ENCODE assay signal across 9 mouse cellular contexts in the genomic region with DNA sequence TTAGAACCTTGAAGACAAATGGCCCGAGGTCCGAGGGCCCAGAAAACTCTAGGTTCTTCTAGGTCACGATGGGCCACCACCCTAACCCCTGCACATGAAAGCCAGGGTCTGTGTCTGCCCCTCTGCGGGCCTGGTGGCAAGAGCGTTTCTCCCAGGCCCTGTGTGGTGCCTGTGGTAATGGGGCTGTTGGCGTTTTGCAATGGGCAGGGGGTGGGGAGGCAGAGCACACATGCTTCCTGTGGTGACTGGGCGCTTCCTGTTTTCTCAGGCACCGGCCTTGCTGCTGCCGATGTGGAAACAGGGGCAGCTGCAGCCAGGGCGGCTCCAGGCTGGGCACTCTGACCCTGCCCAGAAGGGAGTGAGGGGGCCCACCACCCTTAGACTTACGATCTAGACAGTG. TPM values are rescaled to one million over a fixed set of nuclear protein-coding genes. Genes with fewer than 3 reads are reported as not detected.
DNase-seq lines count a peak whose midpoint lies in the region; ATAC-seq and TF ChIP-seq lines count a peak whose summit lies in the region.
"Had no signal": no experiment of that assay in that cellular context is flagged by ENCODE, and none has a peak within 500 bp of the region (broad histone marks: within the 10 kb centered on the region; RNA-seq: fewer than 3 reads in every experiment).

No protein-coding gene starts in this region.

- H3K4me3 ChIP-seq in forebrain, embryonic 10.5 days = no peak overlapping the region
- H3K4me3 ChIP-seq in forebrain, embryonic 16.5 days (replicated peaks; ENCODE audit: low read length) = no peak overlapping the region
- no peak overlapping the region for H3K4me3 ChIP-seq in heart, postnatal 0 days (ENCODE audit: low read depth, low read length)
- H3K4me3 ChIP-seq in thymus, adult 2 months (ENCODE audit: control insufficient read depth, insufficient read depth, low read length) = peak overlapping the region; percentile 3; the same call in 1 of the 2 replicates

- H3K36me3 ChIP-seq in forebrain, embryonic 10.5 days (replicated peaks) = no peaks in the 10 kb centered on the region
- H3K36me3 ChIP-seq in forebrain, embryonic 16.5 days (ENCODE audit: control insufficient read depth, insufficient read depth) = no peaks in the 10 kb centered on the region
- no peaks in the 10 kb centered on the region for H3K36me3 ChIP-seq in heart, postnatal 0 days (replicated peaks; ENCODE audit: control insufficient read depth, insufficient read depth, low read length)
- no peaks in the 10 kb centered on the region for H3K36me3 ChIP-seq in thymus, adult 2 months (ENCODE audit: control insufficient read depth, insufficient read depth, low read length)

- no peak for TF ChIP-seq EP300 in heart, postnatal 0 days (IDR thresholded peaks at IDR 0.05; ENCODE audit: low read depth)

- peak; percentile 42; the same call in 1 of the 2 replicates for TF ChIP-seq POLR2A in thymus, adult 2 months (IDR thresholded peaks at IDR 0.05; ENCODE audit: control insufficient read depth, extremely low read depth, insufficient read depth, low read length, poor library complexity)

- peak overlapping the region; percentile 20; the same call in 1 of the 2 replicates for H3K27ac ChIP-seq in forebrain, embryonic 10.5 days
- H3K27ac ChIP-seq in forebrain, embryonic 16.5 days (ENCODE audit: low read length) = no peak overlapping the region
- no peak overlapping the region for H3K27ac ChIP-seq in heart, postnatal 0 days (ENCODE audit: low read depth)
- H3K27ac ChIP-seq in thymus, adult 2 months (ENCODE audit: control insufficient read depth, insufficient read depth, low read length) = peak overlapping the region; percentile 59

- H3K9ac ChIP-seq in forebrain, embryonic 16.5 days (replicated peaks; ENCODE audit: low read depth, low read length) = no peak overlapping the region
- H3K9ac ChIP-seq in heart, postnatal 0 days (replicated peaks; ENCODE audit: low read depth, low read length) = no peak overlapping the region

- peaks cover 36% of the 10 kb centered on the region for H3K4me1 ChIP-seq in forebrain, embryonic 10.5 days
- peaks cover 8% of the 10 kb centered on the region for H3K4me1 ChIP-seq in forebrain, embryonic 16.5 days (replicated peaks; ENCODE audit: control insufficient read depth, insufficient read depth, low read length)
- no peaks in the 10 kb centered on the region for H3K4me1 ChIP-seq in heart, postnatal 0 days (ENCODE audit: control insufficient read depth, insufficient read depth)
- H3K4me1 ChIP-seq in thymus, adult 2 months (replicated peaks; ENCODE audit: control insufficient read depth, insufficient read depth, low read length) = peaks cover 48% of the 10 kb centered on the region

- no peak overlapping the region for H3K4me2 ChIP-seq in forebrain, embryonic 16.5 days (ENCODE audit: low read length)
- H3K4me2 ChIP-seq in heart, postnatal 0 days (ENCODE audit: low read depth, low read length) = peak overlapping the region; percentile 11; the same call in 1 of the 2 replicates

- TF ChIP-seq CTCF in heart, postnatal 0 days (IDR thresholded peaks at IDR 0.05; ENCODE audit: low read depth) = no peak
- TF ChIP-seq CTCF in thymus, adult 2 months (IDR thresholded peaks at IDR 0.05; ENCODE audit: borderline replicate concordance, control insufficient read depth, extremely low read depth, insufficient read depth, low read length, poor library complexity) = 0 out of 2 replicates have a peak, but pooled peaks have one; percentile 11

- WGBS in forebrain, embryonic 10.5 days = 73% methylated on average over 11 of the region's 11 CpGs
- WGBS in forebrain, embryonic 16.5 days = 81% methylated on average over 11 of the region's 11 CpGs
- 59% methylated on average over 11 of the region's 11 CpGs for WGBS in heart, postnatal 0 days
- 7% methylated on average over 11 of the region's 11 CpGs for WGBS in thymus, adult 2 months

- DNase-seq in forebrain, embryonic 10.5 days (ENCODE audit: extremely low spot score, low spot score) = no peak
- DNase-seq in adipocyte (ENCODE audit: low spot score) = peak; percentile 55
- DNase-seq in heart, postnatal 0 days (ENCODE audit: low spot score) = no peak
- peak; percentile 80 for DNase-seq in lung, postnatal 10 days
- peak; percentile 72 for DNase-seq in thymus, adult 2 months
- DNase-seq in left cerebral cortex, adult 11 months (ENCODE audit: low spot score) = no peak
- no peak for DNase-seq in retina, postnatal 1 day

- H3K9me3 ChIP-seq in forebrain, embryonic 10.5 days = no peaks in the 10 kb centered on the region
- H3K9me3 ChIP-seq in forebrain, embryonic 16.5 days (ENCODE audit: control insufficient read depth, low read length) = no peaks in the 10 kb centered on the region
- no peaks in the 10 kb centered on the region for H3K9me3 ChIP-seq in heart, postnatal 0 days (replicated peaks; ENCODE audit: control insufficient read depth, low read length)

- no peak for ATAC-seq in forebrain, embryonic 16.5 days
- peak; percentile 19; the same call in 1 of the 2 replicates for ATAC-seq in heart, postnatal 0 days (ENCODE audit: insufficient read depth, low read depth)

- H3K27me3 ChIP-seq in forebrain, embryonic 10.5 days (ENCODE audit: poor library complexity, severe bottlenecking) = peaks cover 21% of the 10 kb centered on the region
- no peaks in the 10 kb centered on the region for H3K27me3 ChIP-seq in forebrain, embryonic 16.5 days (replicated peaks; ENCODE audit: control insufficient read depth, insufficient read depth, low read length)
- H3K27me3 ChIP-seq in heart, postnatal 0 days (ENCODE audit: control insufficient read depth, insufficient read depth, low read length) = no peaks in the 10 kb centered on the region
- H3K27me3 ChIP-seq in thymus, adult 2 months (ENCODE audit: control insufficient read depth, insufficient read depth, low read length) = no peaks in the 10 kb centered on the region

RNA-seq across cellular contexts. Expression of gene Spi1, which starts 0.7 kb away (rescaled TPM):
- 2.8 and 3.1 TPM in 2 replicates for polyA plus RNA-seq in forebrain, embryonic 10.5 days (2016; fragmentation: Nextera tagmentation; extraction: Ambion mirVana)
- 1.7 and 1.9 TPM in 2 replicates for polyA plus RNA-seq in forebrain, embryonic 16.5 days (2015; fragmentation: Nextera tagmentation; extraction: Ambion mirVana)
- 2.5 and 21.3 TPM in 2 replicates for total RNA-seq in heart, postnatal 0 days (2014; rRNA removed; ENCODE audit: low replicate concordance)
- 3.1 and 3.2 TPM in 2 replicates for polyA plus RNA-seq in heart, postnatal 0 days (2015; fragmentation: Nextera tagmentation; extraction: Ambion mirVana)
- 53.6 and 55.7 TPM in 2 replicates for polyA plus RNA-seq in thymus, adult 2 months (2012; rRNA removed)
- polyA plus RNA-seq: C2C12 had no signal

RNA-seq across cellular contexts. Expression of gene Slc39a13, which starts 12.6 kb away (rescaled TPM):
- 17.8 and 17.9 TPM in 2 replicates for polyA plus RNA-seq in forebrain, embryonic 10.5 days (2016; fragmentation: Nextera tagmentation; extraction: Ambion mirVana)
- 23.1 and 33.3 TPM in 2 replicates for polyA plus RNA-seq in forebrain, embryonic 16.5 days (2015; fragmentation: Nextera tagmentation; extraction: Ambion mirVana)
- total RNA-seq in heart, postnatal 0 days (2014; rRNA removed; ENCODE audit: low replicate concordance) = 67.0 and 105 TPM in 2 replicates
- 37.9 and 40.8 TPM in 2 replicates for polyA plus RNA-seq in heart, postnatal 0 days (2015; fragmentation: Nextera tagmentation; extraction: Ambion mirVana)
- 45.8 and 59.0 TPM in 2 replicates for polyA plus RNA-seq in thymus, adult 2 months (2012; rRNA removed)

RNA-seq across cellular contexts. Expression of gene Psmc3, which starts 29.0 kb away (rescaled TPM):
- 361 TPM in 2 replicates for polyA plus RNA-seq in forebrain, embryonic 10.5 days (2016; fragmentation: Nextera tagmentation; extraction: Ambion mirVana)
- polyA plus RNA-seq in forebrain, embryonic 16.5 days (2015; fragmentation: Nextera tagmentation; extraction: Ambion mirVana) = 236 and 238 TPM in 2 replicates
- total RNA-seq in heart, postnatal 0 days (2014; rRNA removed; ENCODE audit: low replicate concordance) = 172 and 264 TPM in 2 replicates
- polyA plus RNA-seq in heart, postnatal 0 days (2015; fragmentation: Nextera tagmentation; extraction: Ambion mirVana) = 296 and 300 TPM in 2 replicates
- polyA plus RNA-seq in thymus, adult 2 months (2012; rRNA removed) = 103 and 114 TPM in 2 replicates

RNA-seq across cellular contexts. Expression of gene Mybpc3, which starts 35.1 kb away (rescaled TPM):
- polyA plus RNA-seq in forebrain, embryonic 10.5 days (2016; fragmentation: Nextera tagmentation; extraction: Ambion mirVana) = not detected in 2 replicates
- polyA plus RNA-seq in forebrain, embryonic 16.5 days (2015; fragmentation: Nextera tagmentation; extraction: Ambion mirVana) = not detected in 2 replicates
- 2,256 and 2,313 TPM in 2 replicates for total RNA-seq in heart, postnatal 0 days (2014; rRNA removed; ENCODE audit: low replicate concordance)
- polyA plus RNA-seq in heart, postnatal 0 days (2015; fragmentation: Nextera tagmentation; extraction: Ambion mirVana) = 1,065 and 1,207 TPM in 2 replicates
- 2.4 and 57.9 TPM in 2 replicates for polyA plus RNA-seq in thymus, adult 2 months (2012; rRNA removed)
- polyA plus RNA-seq: C2C12 had no signal

RNA-seq across cellular contexts. Expression of gene Rapsn, which starts 47.4 kb away (rescaled TPM):
- polyA plus RNA-seq in forebrain, embryonic 10.5 days (2016; fragmentation: Nextera tagmentation; extraction: Ambion mirVana) = 4.9 and 5.2 TPM in 2 replicates
- polyA plus RNA-seq in forebrain, embryonic 16.5 days (2015; fragmentation: Nextera tagmentation; extraction: Ambion mirVana) = 0.51 and 0.86 TPM in 2 replicates
- 50.0 and 62.0 TPM in 2 replicates for total RNA-seq in heart, postnatal 0 days (2014; rRNA removed; ENCODE audit: low replicate concordance)
- 29.4 and 32.6 TPM in 2 replicates for polyA plus RNA-seq in heart, postnatal 0 days (2015; fragmentation: Nextera tagmentation; extraction: Ambion mirVana)
- 9.0 and 10.1 TPM in 2 replicates for polyA plus RNA-seq in thymus, adult 2 months (2012; rRNA removed)

Comparison
In these comparisons a context has a peak if more than half of its experiments do, and no peak if none do; other contexts are left out.
1. H3K27ac ChIP-seq: peak in forebrain, embryonic 10.5 days (single experiment) and thymus, adult 2 months (single experiment); none in forebrain, embryonic 16.5 days (single experiment) and heart, postnatal 0 days (single experiment).
2. DNase-seq: peak in adipocyte (single experiment), lung, postnatal 10 days (single experiment) and thymus, adult 2 months (single experiment); none in forebrain, embryonic 10.5 days (single experiment), heart, postnatal 0 days (single experiment), left cerebral cortex, adult 11 months (single experiment) and retina, postnatal 1 day (single experiment).
3. RNA of gene Spi1, which starts 0.7 kb away (polyA plus RNA-seq): 53.6 to 55.7 TPM in thymus, adult 2 months; 3.1 to 3.2 TPM in heart, postnatal 0 days, 2.8 to 3.1 TPM in forebrain, embryonic 10.5 days and 1.7 to 1.9 TPM in forebrain, embryonic 16.5 days; every median in the first group is over 10 times any median in the second.